Mouse (Mus musculus): ENCODE measurements around the gene Magi3.

Magi3 gene

GRCm38 (mm10) chr3:104220295-104220965, at the start of gene Magi3:
Gene Magi3 (minus strand): TSS chr3:104220374.
- DNase-seq: peak; percentile 95 to 96

- DNase-seq: no peak
Observed at GRCm38 (mm10) chr3:104264530-104265145, 44.5 kb upstream of the Magi3 start.

GRCm38 (mm10) chr3:104260221-104260620, 40.0 kb upstream of the Magi3 start:
- DNase-seq: no peak

GRCm38 (mm10) chr3:104259168-104259567, 39.0 kb upstream of the Magi3 start:
- no peak for DNase-seq

GRCm38 (mm10) chr3:104257041-104257440, 36.9 kb upstream of the Magi3 start:
- no peak for DNase-seq

- no peak for DNase-seq
Observed at GRCm38 (mm10) chr3:104253760-104254159, 33.6 kb upstream of the Magi3 start.

GRCm38 (mm10) chr3:104247850-104248249, 27.7 kb upstream of the Magi3 start:
- no peak for DNase-seq

GRCm38 (mm10) chr3:104247057-104247456, 26.9 kb upstream of the Magi3 start:
- no peak for DNase-seq

- no peak for DNase-seq
Observed at GRCm38 (mm10) chr3:104244373-104244772, 24.2 kb upstream of the Magi3 start.

- no peak for DNase-seq
Observed at GRCm38 (mm10) chr3:104243972-104244371, 23.8 kb upstream of the Magi3 start.

- no peak for DNase-seq
Observed at GRCm38 (mm10) chr3:104239785-104240184, 19.6 kb upstream of the Magi3 start.

GRCm38 (mm10) chr3:104239376-104239775, 19.2 kb upstream of the Magi3 start:
- DNase-seq: no peak

GRCm38 (mm10) chr3:104237846-104238440, 17.8 kb upstream of the Magi3 start:
- no peak for DNase-seq

- DNase-seq: no peak
Observed at GRCm38 (mm10) chr3:104236029-104236428, 15.9 kb upstream of the Magi3 start.

GRCm38 (mm10) chr3:104235099-104235498, 14.9 kb upstream of the Magi3 start:
- no peak for DNase-seq

- DNase-seq: no peak
Observed at GRCm38 (mm10) chr3:104233366-104234312, 13.5 kb upstream of the Magi3 start.

GRCm38 (mm10) chr3:104227438-104228111, 7.4 kb upstream of the Magi3 start:
- no peak for DNase-seq

GRCm38 (mm10) chr3:104226731-104227130, 6.6 kb upstream of the Magi3 start:
- DNase-seq: no peak

GRCm38 (mm10) chr3:104221156-104221555, 982 bp upstream of the Magi3 start:
- no peak for DNase-seq

- peak; percentile 65 for DNase-seq
Observed at GRCm38 (mm10) chr3:104219531-104220294, 461 bp downstream of the Magi3 start.

- peak; percentile 38 to 48 for DNase-seq
Observed at GRCm38 (mm10) chr3:104218926-104219325, 1.2 kb downstream of the Magi3 start.

- no peak for DNase-seq
Observed at GRCm38 (mm10) chr3:104189823-104190222, 30.4 kb downstream of the Magi3 start.

Data from B cell, adult 2 months (primary cell).